Mouse (Mus musculus) cortical plate, adult 2 months (tissue): ENCODE measurements around the gene Per2.

Experiments
- CTCF ChIP-seq: fragments of 200-500 bp; IDR thresholded peaks from 2 replicates; pipeline ENCODE4 v1.5.1; 2011; ENCODE audit warnings: mild to moderate bottlenecking, control low read depth, low read length; ENCODE audit not compliant: insufficient read depth; ENCODE audit errors: extremely low read depth
- POLR2A ChIP-seq: fragments of 200-500 bp; IDR thresholded peaks from 2 replicates; pipeline ENCODE4 v1.6.1; 2011; ENCODE audit warnings: mild to moderate bottlenecking, low read length, control low read depth; ENCODE audit not compliant: insufficient read depth; ENCODE audit errors: extremely low read depth

- TF ChIP-seq POLR2A (no peak), CTCF (no peak)
These were observed 43.8 kb downstream of the Per2 start for GRCm38 (mm10) chr1:91415311-91415710.
